Mouse (Mus musculus) frontal cortex, adult 2 months (tissue): ENCODE measurements around the gene Pcbp2. TPM values are rescaled to one million over a fixed set of nuclear protein-coding genes. Genes with fewer than 3 reads are reported as not detected.

Source experiments
- polyA plus RNA-seq: library from polyadenylated mRNA; depleted of rRNA; stranded (reverse); fragments of >200 nt; gene quantifications from 2 replicates; pipeline ENCODE4 v1.2.3, GENCODE M21; 2012; rRNA removed

The Pcbp2 gene
- polyA plus RNA-seq, 1 experiment, result 576 TPM

Other genes with a start within 250 kb of the Pcbp2 start
- gene Itgb7, start 238.6 kb upstream of the Pcbp2 start, polyA plus RNA-seq, result 0.74 and 0.84 TPM in 2 replicates
- gene Rarg, start 213.0 kb upstream of the Pcbp2 start, polyA plus RNA-seq, result 10.5 and 11.2 TPM in 2 replicates
- 0.08 and 0.15 TPM in 2 replicates for gene Gm9918, start 200.0 kb upstream of the Pcbp2 start, polyA plus RNA-seq
- 46.2 and 48.9 TPM in 2 replicates for gene Mfsd5, start 191.1 kb upstream of the Pcbp2 start, polyA plus RNA-seq
- gene Espl1, start 174.3 kb upstream of the Pcbp2 start, polyA plus RNA-seq, result 1.6 TPM in 2 replicates
- 485 and 514 TPM in 2 replicates for gene Pfdn5, start 144.4 kb upstream of the Pcbp2 start, polyA plus RNA-seq
- gene Myg1, start 138.8 kb upstream of the Pcbp2 start, polyA plus RNA-seq, result 87.9 and 91.1 TPM in 2 replicates
- 18.1 and 18.6 TPM in 2 replicates for gene Aaas, start 119.8 kb upstream of the Pcbp2 start, polyA plus RNA-seq
- gene Sp7, start 103.4 kb upstream of the Pcbp2 start, polyA plus RNA-seq, result 18.4 and 22.0 TPM in 2 replicates
- 10.3 and 11.4 TPM in 2 replicates for gene Sp1, start 64.4 kb upstream of the Pcbp2 start, polyA plus RNA-seq
- 1.3 and 1.6 TPM in 2 replicates for gene Amhr2, start 25.2 kb upstream of the Pcbp2 start, polyA plus RNA-seq
- 78.3 and 83.6 TPM in 2 replicates for gene Prr13, start 11.5 kb upstream of the Pcbp2 start, polyA plus RNA-seq
- not detected in 2 replicates for gene Gm10337, start 33.2 kb downstream of the Pcbp2 start, polyA plus RNA-seq
- 83.9 and 90.8 TPM in 2 replicates for gene Map3k12, start 46.5 kb downstream of the Pcbp2 start, polyA plus RNA-seq
- gene Tarbp2, start 47.7 kb downstream of the Pcbp2 start, polyA plus RNA-seq, result 72.8 and 80.1 TPM in 2 replicates
- gene Npff, start 54.4 kb downstream of the Pcbp2 start, polyA plus RNA-seq, result 5.2 and 6.7 TPM in 2 replicates
- 0.08 TPM in 1 of 2 replicates, not detected in the other for gene Gm28047, start 154.5 kb downstream of the Pcbp2 start, polyA plus RNA-seq
- gene Atf7, start 154.9 kb downstream of the Pcbp2 start, polyA plus RNA-seq, result 44.1 and 45.1 TPM in 2 replicates
- gene Atp5g2, start 201.8 kb downstream of the Pcbp2 start, polyA plus RNA-seq, result 322 and 324 TPM in 2 replicates